Mouse (Mus musculus): ENCODE results near the gene Ctsh. TPM values are rescaled to one million over a fixed set of nuclear protein-coding genes. Genes with fewer than 3 reads are reported as not detected.
A peak's percentile ranks its signal among the peaks of the same experiment; 100 is the strongest.

Ctsh gene
- polyA plus RNA-seq, 2 experiments = 34.7 to 87.0 TPM

- H3K4me2 ChIP-seq (ENCODE audit: low read depth) = peak overlapping the region; percentile 96
- peak in 1 of 3 experiments; percentile 31 for DNase-seq (ENCODE audit: low read depth in 3 of 3, low spot score in 3 of 3)
- ATAC-seq (ENCODE audit: insufficient read depth) = no peak
- peak overlapping the region; percentile 75 to 88 for H3K4me3 ChIP-seq (ENCODE audit: insufficient read depth in 1 of 2, low read depth in 2 of 2, low read length in 2 of 2)
- peak overlapping the region; percentile 97 for H3K9ac ChIP-seq (replicated peaks)
- peak overlapping the region; percentile 95 for H3K27ac ChIP-seq
- H3K27me3 ChIP-seq (ENCODE audit: control insufficient read depth, insufficient read depth, low read length) = no peaks in the 10 kb centered on the region
- no peak for TF ChIP-seq EP300 (IDR thresholded peaks at IDR 0.05; ENCODE audit: low read depth)
- no peak for TF ChIP-seq CTCF (IDR thresholded peaks at IDR 0.05; ENCODE audit: low read depth)
- H3K36me3 ChIP-seq (replicated peaks; ENCODE audit: control insufficient read depth, insufficient read depth, low read depth) = peaks cover 11% of the 10 kb centered on the region
- peaks cover 14 to 24% of the 10 kb centered on the region in 2 experiments for H3K4me1 ChIP-seq (replicated peaks; ENCODE audit: control insufficient read depth in 2 of 2, insufficient read depth in 2 of 2, low read length in 1 of 2)
- WGBS (ENCODE audit: insufficient replicate concordance) = under 1% methylated on average over 13 of the region's 13 CpGs
- H3K9me3 ChIP-seq (ENCODE audit: control insufficient read depth, low read length) = no peaks in the 10 kb centered on the region
Observed at GRCm38 (mm10) chr9:90113151-90113550, 59.2 kb downstream of the Ctsh start.

- ATAC-seq (ENCODE audit: insufficient read depth) (peak; percentile 78), DNase-seq (ENCODE audit: low read depth in 3 of 3, low spot score in 3 of 3) (peak; percentile 83 to 84 (median 84))
- WGBS (ENCODE audit: insufficient replicate concordance) = under 1% methylated on average over 82 of the region's 82 CpGs
- peaks cover 3% of the 10 kb centered on the region for H3K36me3 ChIP-seq (replicated peaks; ENCODE audit: control insufficient read depth, insufficient read depth, low read depth)
- peak overlapping the region; percentile 97 for H3K9ac ChIP-seq (replicated peaks)
- H3K27ac ChIP-seq = peak overlapping the region; percentile 95
- H3K4me1 ChIP-seq (replicated peaks; ENCODE audit: control insufficient read depth in 2 of 2, insufficient read depth in 2 of 2, low read length in 1 of 2) = peaks cover 13 to 22% of the 10 kb centered on the region in 2 experiments
- H3K9me3 ChIP-seq (ENCODE audit: control insufficient read depth, low read length) = no peaks in the 10 kb centered on the region
- H3K27me3 ChIP-seq (ENCODE audit: control insufficient read depth, insufficient read depth, low read length) = no peaks in the 10 kb centered on the region
- H3K4me3 ChIP-seq (ENCODE audit: insufficient read depth in 1 of 2, low read depth in 2 of 2, low read length in 2 of 2) = peak overlapping the region; percentile 75 to 88
- TF ChIP-seq EP300 (IDR thresholded peaks at IDR 0.05; ENCODE audit: low read depth) (no peak), CTCF (IDR thresholded peaks at IDR 0.05; ENCODE audit: low read depth) (peak; percentile 92)
- H3K4me2 ChIP-seq (ENCODE audit: low read depth) = peak overlapping the region; percentile 96
Observed at GRCm38 (mm10) chr9:90113651-90114566, 60.0 kb downstream of the Ctsh start.

- peaks cover 13 to 22% of the 10 kb centered on the region in 2 experiments for H3K4me1 ChIP-seq (replicated peaks; ENCODE audit: control insufficient read depth in 2 of 2, insufficient read depth in 2 of 2, low read length in 1 of 2)
- H3K9ac ChIP-seq (replicated peaks) = peak within 1 kb of the TSS; percentile 97
- 1% methylated on average over 36 of the region's 40 CpGs for WGBS (ENCODE audit: insufficient replicate concordance)
- peak within 1 kb of the TSS; percentile 96 for H3K4me2 ChIP-seq (ENCODE audit: low read depth)
- peak within 1 kb of the TSS; percentile 75 to 88 for H3K4me3 ChIP-seq (ENCODE audit: insufficient read depth in 1 of 2, low read depth in 2 of 2, low read length in 2 of 2)
- ATAC-seq (ENCODE audit: insufficient read depth) (peak; percentile 91), DNase-seq (ENCODE audit: low read depth in 3 of 3, low spot score in 3 of 3) (peak; percentile 84 to 88 (median 85))
- peak within 1 kb of the TSS; percentile 95 for H3K27ac ChIP-seq
- H3K9me3 ChIP-seq (ENCODE audit: control insufficient read depth, low read length) = no peaks in the 10 kb centered on the region
- no peak for TF ChIP-seq EP300 (IDR thresholded peaks at IDR 0.05; ENCODE audit: low read depth)
- TF ChIP-seq CTCF (IDR thresholded peaks at IDR 0.05; ENCODE audit: low read depth) = 0 out of 2 replicates have a peak, but pooled peaks have one; percentile 3
- H3K36me3 ChIP-seq (replicated peaks; ENCODE audit: control insufficient read depth, insufficient read depth, low read depth) = no peaks in the 10 kb centered on the region; the same call in 1 of the 2 replicates
- no peaks in the 10 kb centered on the region for H3K27me3 ChIP-seq (ENCODE audit: control insufficient read depth, insufficient read depth, low read length)
Observed at GRCm38 (mm10) chr9:90114567-90115307, 60.8 kb downstream of the Ctsh start, which contains the start of gene Morf4l1. Gene Morf4l1, minus strand, starts transcription at chr9:90114774.

GRCm38 (mm10) chr9:90115308-90115700 is 61.4 kb downstream of the Ctsh start:
- DNase-seq (ENCODE audit: low read depth in 3 of 3, low spot score in 3 of 3) = no peak
- peak overlapping the region; percentile 66 for H3K9ac ChIP-seq (replicated peaks)
- H3K4me3 ChIP-seq (ENCODE audit: insufficient read depth in 1 of 2, low read depth in 2 of 2, low read length in 2 of 2) = peak overlapping the region; percentile 74 to 88

More at GRCm38 (mm10) chr9:90115308-90115700, 61.4 kb downstream of the Ctsh start:
- Histone ChIP-seq H3K9me3 (ENCODE audit: control insufficient read depth, low read length) (no peaks in the 10 kb centered on the region), H3K36me3 (replicated peaks; ENCODE audit: control insufficient read depth, insufficient read depth, low read depth) (no peaks in the 10 kb centered on the region), H3K4me1 (replicated peaks; ENCODE audit: control insufficient read depth in 2 of 2, insufficient read depth in 2 of 2, low read length in 1 of 2) (peaks cover 13 to 22% of the 10 kb centered on the region in 2 experiments), H3K27ac (no peak overlapping the region), H3K4me2 (ENCODE audit: low read depth) (peak overlapping the region; percentile 90), H3K27me3 (ENCODE audit: control insufficient read depth, insufficient read depth, low read length) (no peaks in the 10 kb centered on the region)
- ATAC-seq (ENCODE audit: insufficient read depth) = no peak
- no peak for TF ChIP-seq EP300 (IDR thresholded peaks at IDR 0.05; ENCODE audit: low read depth)
- TF ChIP-seq CTCF (IDR thresholded peaks at IDR 0.05; ENCODE audit: low read depth) = no peak

Data from liver, embryonic 14.5 days (tissue).